Mouse (Mus musculus): ENCODE data around the gene Tfpt.

- no peak for TF ChIP-seq CTCF (IDR thresholded peaks at IDR 0.05; ENCODE audit: low read depth)
- TF ChIP-seq EP300 (IDR thresholded peaks at IDR 0.05; ENCODE audit: low read depth), result no peak
Measured at GRCm38 (mm10) chr7:3645488-3646025, 15.8 kb upstream of the Tfpt start.

Measured in liver, postnatal 0 days (tissue).